Mouse (Mus musculus): ENCODE results near the gene Nell2. TPM values are rescaled to one million over a fixed set of nuclear protein-coding genes. Genes with fewer than 3 reads are reported as not detected.
"Not testable (repeated sequence)": the region's sequence is repeated elsewhere in the genome, so short reads cannot be mapped to it uniquely, and the experiment has no call there.

Nell2 gene
- polyA plus RNA-seq, 2 experiments from 2014 or later = not detected

DNA sequence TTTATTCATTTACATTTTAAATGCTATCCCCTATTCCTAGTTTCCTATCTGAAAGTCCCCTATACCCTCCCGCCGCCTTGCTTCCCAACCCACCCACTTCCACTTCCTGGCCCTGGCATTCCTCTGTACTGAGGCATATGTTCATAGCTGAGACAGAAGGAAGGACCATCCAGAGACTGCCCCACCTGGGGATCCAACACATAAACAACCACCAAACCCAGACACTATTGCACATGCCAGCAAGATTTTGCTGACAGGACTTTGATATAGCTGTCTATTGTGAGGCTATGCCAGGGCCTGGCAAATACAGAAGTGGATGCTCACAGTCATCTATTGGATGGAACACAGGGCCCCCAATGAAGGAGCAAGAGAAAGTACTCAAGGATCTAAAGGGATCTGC, 291.3 kb downstream of the Nell2 start:
- not testable (repeated sequence) for ATAC-seq

- ATAC-seq = no peak
Observed at GRCm38 (mm10) chr15:95236509-95236908, 291.9 kb downstream of the Nell2 start.

DNA sequence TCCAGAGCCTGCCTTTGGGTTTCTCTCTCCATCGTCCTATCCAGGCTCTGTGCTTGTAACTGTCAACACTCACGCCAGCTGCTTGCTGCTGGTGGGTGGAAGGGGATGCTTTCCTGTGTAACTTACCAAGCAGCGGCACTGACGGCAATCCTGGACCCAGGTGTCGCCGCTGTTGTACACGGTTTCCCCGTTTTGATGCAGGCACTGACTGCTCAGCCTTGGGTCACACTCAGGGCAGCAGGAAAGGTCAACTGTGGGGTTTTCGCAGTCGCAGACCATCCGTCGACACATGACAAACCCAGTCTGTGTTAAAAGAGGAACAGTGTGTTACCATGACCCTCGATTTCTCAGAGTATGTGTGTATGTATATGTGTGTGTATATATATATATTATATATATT, 297.2 kb downstream of the Nell2 start:
- no peak for ATAC-seq

DNA sequence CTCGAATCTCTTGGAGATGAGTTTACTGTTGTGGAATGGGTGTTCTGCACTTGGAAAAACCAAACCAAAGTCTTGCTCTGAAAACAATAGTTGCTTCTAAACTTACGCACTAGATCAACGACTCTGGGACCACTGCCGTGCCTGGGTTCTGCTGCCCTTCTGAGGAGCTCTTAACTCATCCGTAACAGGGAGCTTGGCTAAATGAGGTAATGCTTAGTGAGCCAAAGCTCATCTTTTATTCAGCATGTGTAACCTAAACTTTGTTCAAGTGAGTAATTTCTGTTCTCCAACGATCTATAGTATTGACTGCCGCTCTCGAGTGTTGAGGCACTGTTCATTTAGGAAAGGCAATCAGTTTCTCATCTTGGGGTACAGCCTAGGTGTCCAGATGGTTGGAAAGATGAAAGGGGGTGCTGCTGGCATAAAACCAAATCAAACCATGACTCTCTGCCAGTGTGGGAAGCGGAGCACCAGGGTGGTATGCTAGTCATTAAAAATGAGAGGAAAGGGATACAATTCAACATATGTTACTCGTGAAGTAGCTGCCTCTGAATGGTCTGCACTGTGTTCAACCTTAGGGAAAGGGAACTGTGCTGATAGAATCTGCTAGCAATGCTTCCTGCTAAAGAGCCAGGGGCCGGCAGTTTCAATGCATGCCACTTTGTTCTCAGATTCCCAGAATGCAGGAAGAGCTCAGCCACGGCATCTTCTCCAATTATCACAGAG, 311.6 kb downstream of the Nell2 start:
- ATAC-seq = no peak

DNA sequence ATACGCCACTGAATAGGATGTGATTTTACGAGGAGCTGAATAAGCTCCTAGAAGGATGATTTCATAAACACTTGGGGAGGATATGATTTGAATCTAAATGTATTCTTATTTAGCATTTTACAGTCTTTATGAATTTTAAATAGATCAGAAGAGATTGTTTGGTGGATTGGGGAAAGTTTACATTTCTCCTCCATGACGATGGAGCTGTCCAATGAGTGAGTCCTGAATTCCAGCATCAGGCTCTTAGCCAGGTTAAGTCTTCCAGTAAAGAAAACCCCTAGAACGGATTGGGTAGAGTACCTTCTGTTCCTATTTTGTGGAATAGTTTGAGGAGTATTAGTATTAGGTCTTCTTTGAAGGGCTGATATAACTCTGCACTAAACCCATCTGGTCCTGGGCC, 317.8 kb downstream of the Nell2 start:
- no peak for ATAC-seq

GRCm38 (mm10) chr15:95209186-95209585, 319.2 kb downstream of the Nell2 start:
- ATAC-seq = no peak

DNA sequence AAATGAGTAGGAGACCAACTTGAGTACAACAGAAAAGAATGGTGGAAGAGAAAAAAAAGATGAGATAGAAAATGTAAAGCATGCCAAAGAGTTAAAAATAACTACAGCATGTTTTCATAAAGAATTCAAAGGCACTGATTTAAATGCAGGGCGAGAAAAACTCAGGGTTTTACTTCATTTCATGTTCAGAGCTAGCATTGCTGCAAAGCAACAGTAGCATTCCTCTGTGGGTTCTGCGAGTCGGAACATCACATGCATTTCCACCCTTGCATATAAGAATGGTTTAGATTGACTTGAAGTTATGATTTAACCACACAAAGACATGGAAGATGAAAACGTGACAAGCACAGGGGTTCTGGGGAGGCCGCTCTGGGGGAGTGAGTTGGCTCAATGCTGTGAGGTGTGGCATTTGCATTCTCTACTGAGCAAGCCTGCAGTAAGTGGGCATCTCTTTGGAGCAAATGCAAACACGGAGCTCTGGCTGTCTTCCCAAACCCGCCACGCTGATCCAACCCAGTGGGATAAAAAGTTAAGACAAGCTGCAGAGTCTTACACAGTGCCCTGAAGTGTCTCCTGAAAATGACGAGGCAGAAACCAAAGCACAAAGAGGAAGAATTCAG, 334.6 kb downstream of the Nell2 start:
- ATAC-seq = no peak

DNA sequence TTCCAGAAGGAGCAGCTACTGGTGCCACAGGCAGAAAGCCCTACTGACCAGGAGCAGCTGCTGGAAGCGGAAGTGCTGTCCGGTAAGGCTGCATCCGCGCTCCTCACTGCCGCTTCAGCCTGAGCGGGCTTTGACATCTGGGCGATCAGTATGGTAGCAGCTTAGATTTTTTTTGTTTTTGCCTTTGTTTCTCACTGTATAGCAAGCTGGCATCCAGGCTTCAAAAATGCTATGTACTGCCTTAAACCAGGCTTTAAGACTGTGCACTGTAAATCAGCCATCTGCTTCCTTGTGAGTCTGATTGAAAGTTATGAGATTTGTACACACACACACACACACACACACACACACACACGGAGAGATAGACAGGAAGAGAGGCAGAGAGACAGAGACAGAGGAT, 335.4 kb downstream of the Nell2 start:
- no peak for ATAC-seq

DNA sequence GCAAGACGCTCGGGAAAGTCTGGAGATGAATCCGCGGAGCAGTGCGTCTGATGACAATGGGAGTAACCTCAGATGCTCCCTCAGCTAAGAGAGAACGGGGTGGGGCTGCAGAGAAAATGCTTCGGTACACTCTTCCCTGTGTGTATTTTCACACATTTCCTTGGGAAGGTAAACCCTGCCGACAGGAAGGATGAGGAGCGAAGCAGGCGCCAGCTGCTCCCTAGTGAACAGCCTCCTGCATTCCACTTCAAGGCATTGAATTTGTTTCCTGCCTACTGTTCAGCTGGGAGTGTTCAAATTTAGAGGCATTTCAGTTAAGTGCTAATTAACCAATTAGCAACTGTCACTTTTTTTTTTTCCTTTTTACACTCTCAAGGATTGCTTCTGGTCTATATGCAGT, 342.1 kb downstream of the Nell2 start:
- ATAC-seq = no peak

DNA sequence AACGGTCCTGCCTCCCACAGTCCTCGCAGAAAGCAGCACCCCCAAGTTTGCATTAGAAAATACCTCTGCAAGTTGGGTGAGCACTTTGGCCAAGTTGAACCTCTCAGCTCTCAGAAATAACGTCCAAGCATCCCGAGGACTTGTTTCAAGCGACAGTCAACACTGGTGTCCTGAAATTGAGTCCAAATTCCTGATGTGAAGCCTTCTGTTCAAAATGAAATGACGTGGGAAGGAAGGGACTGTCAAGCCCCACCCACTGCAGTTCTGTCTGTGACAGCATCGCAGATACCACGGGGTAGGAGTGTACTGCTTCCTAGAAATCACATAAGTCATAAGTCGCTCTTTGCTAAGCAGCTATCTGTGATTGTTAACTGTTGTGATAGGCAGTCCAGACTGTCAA, 342.9 kb downstream of the Nell2 start:
- ATAC-seq = no peak

GRCm38 (mm10) chr15:95183450-95183849, 344.9 kb downstream of the Nell2 start:
- ATAC-seq = no peak

- ATAC-seq = no peak
Observed at GRCm38 (mm10) chr15:95156828-95157227, 371.5 kb downstream of the Nell2 start.

GRCm38 (mm10) chr15:95145118-95145517, 383.2 kb downstream of the Nell2 start:
- no peak for ATAC-seq

DNA sequence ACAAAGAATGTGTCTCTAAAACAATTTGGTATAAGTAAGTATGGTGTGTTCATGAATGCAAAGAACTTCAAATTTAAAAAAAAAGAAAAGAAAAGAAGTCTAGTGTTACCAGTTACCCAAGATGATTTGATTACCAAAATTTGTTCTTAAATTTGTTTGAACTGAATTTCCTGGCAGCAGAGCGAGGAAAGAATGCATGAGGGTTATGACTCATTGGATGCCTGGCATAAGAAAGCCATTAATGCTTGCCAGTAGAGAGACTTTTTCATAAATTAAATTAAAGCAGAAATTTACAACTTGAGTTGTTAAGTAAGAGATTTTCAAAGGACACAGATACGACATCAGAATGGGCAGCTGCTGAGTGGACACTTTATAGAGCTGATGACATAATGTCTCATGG, 384.2 kb downstream of the Nell2 start:
- ATAC-seq = no peak

DNA sequence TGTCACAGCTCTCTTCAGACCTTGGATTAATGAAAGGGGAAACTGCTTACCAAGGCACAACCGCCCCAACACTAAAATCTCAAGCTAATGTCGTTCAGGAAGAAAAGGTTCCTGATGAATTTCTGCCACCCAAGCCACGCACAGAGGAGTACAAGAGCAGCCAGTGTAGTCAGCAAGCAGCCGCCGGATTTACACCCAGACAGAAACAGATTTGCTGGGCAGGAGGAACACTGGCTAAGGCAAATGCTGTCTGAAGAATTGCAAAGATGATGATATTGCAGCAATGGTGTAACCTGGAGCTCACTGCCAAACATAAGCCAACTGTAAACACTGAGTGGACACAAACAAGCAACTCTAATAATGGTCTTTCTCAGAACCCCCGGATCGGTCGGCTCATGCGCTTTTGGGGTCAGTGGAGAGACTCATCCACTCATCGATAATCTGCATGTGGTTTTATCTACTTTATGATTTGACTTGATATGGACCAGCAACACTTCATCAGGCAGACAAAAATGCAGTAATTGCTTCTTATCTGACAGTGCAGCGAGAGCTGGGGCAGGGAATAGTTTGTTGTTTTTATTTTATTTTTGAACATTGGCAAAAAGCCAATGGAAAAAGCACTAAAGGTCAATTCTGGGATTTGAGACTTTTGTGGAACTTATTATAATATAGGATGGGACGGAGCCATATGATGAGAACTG, 389.5 kb downstream of the Nell2 start:
- ATAC-seq = no peak

DNA sequence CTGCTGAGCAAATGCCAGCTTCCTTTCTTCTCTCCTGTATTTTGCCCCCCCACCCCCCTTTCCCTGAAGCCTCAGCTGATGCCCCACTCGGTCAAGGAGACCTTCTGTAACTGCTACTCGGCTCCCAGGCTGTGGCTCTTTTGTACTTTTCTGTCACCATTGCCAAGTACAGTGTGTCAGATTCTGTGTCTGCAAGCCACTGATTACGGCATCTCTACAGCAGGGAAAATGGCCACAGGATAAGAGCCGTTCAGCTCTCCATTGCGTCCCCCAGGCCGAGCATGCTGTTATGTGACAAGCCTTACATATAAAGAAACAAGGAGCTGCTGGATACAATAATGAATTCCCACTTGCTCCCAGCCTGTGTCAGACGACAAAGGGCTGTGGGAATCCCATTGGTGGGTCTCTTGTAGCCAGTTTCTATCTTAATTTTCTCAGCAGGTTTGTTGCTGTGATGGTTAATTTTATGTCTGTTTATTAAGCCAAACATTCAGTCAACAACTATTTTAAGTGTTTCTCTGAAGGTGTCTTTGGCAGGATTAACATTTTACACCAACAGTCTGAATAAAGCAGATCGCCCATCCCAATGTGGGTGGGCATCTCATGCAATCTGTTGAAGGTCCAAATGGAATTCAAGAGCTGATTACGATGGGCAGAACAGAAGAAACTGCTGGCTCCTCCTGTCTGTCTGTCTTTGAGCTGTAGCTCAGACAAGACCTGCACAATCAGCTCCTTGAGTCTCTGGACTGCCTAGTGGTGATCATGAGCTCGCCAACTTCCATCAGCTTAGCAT, 391.1 kb downstream of the Nell2 start:
- ATAC-seq = no peak

GRCm38 (mm10) chr15:95135926-95136609, 392.3 kb downstream of the Nell2 start:
- no peak for ATAC-seq

GRCm38 (mm10) chr15:95131401-95131800, 397.0 kb downstream of the Nell2 start:
- ATAC-seq = no peak

DNA sequence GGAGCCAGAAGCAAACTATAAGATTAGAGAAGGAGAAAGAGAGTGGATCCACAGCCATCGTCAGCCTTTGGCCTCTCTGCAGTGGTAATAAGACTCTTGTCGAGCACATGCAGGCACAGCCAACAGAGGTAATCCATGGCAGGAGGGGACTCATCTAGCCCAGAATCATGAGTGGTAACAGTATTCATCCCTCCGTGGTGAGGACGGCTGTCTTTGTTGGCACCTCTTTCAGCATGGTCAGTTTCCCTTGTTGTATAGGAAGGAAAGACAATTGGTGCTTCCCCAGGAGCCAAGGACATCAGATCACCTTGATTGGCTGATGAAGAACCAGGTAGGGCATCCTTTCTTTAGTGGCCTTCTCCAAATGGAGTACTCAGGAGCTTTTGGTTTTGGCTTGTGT, 419.7 kb downstream of the Nell2 start:
- ATAC-seq = no peak

GRCm38 (mm10) chr15:95107246-95107809, 421.0 kb downstream of the Nell2 start:
- ATAC-seq = no peak

DNA sequence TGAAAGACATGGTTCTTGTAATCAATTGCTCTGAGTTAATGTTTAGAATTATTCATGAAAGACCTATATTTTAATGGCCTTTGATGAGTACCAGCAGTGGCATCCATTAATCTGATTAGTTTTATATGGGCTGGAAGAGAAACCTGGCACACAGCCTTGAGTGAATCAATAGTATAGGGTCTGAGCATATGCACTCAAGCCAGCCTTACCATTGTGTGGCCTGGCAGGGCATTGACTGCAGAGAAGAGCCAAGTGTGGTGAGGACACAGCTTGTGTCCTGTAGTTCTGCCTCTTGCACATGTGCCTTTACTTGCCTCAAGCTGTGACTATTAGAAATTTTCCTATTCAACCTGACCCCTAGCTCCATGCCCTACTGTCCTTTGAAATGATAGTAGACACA, 426.8 kb downstream of the Nell2 start:
- no peak for ATAC-seq

- no peak for ATAC-seq
Observed at GRCm38 (mm10) chr15:95100133-95100532, 428.2 kb downstream of the Nell2 start.
